Mouse (Mus musculus) liver, embryonic 11.5 days (tissue): ENCODE measurements at regions not wholly inside any gene's neighbourhood (a gene's known extent, or its start where the extent isn't known, plus 50 kb on each side); places are given as distances from the start of the nearest gene placed in this dataset.

Source experiments
- ATAC-seq: fragments of 200-750 bp; cut with Nextera tagmentation; replicated peaks from 2 replicates; pipeline ENCODE4 v1.8.0; 2017; ENCODE audit warnings: moderate number of reproducible peaks, mild to moderate bottlenecking, moderate TSS enrichment, moderate library complexity; ENCODE audit not compliant: low FRiP score
- DNase-seq: peaks from one replicate; pipeline ENCODE4 v3.0.0-alpha.2; 2017; ENCODE audit warnings: low spot score
- H3K27ac ChIP-seq: fragments of 300-500 bp; sonication (generic); 2 replicates; pipeline ENCODE4 v1.5.1; 2014; ENCODE audit warnings: mild to moderate bottlenecking, low read depth, low read length, control low read depth
- H3K27me3 ChIP-seq: fragments of 300-500 bp; sonication (generic); replicated peaks from 2 replicates; pipeline ENCODE4 v1.6.1; 2014; ENCODE audit warnings: low read length, mixed read lengths; ENCODE audit not compliant: control insufficient read depth, insufficient read depth
- H3K36me3 ChIP-seq: fragments of 300-500 bp; sonication (generic); 2 replicates; pipeline ENCODE4 v1.6.1; 2014; ENCODE audit warnings: mild to moderate bottlenecking, low read length, moderate library complexity, mixed read lengths; ENCODE audit not compliant: control insufficient read depth, insufficient read depth
- H3K4me1 ChIP-seq: fragments of 300-500 bp; sonication (generic); replicated peaks from 2 replicates; pipeline ENCODE4 v1.6.1; 2014; ENCODE audit warnings: low read length, mixed read lengths; ENCODE audit not compliant: control insufficient read depth, insufficient read depth
- H3K4me2 ChIP-seq: fragments of 300-500 bp; sonication (generic); 2 replicates; pipeline ENCODE4 v1.6.1; 2014; ENCODE audit warnings: mild to moderate bottlenecking, control low read depth, moderate library complexity
- H3K4me3 ChIP-seq: fragments of 300-500 bp; sonication (generic); 2 replicates; pipeline ENCODE4 v1.5.1; 2014; ENCODE audit warnings: low read depth, low read length, control low read depth
- H3K9ac ChIP-seq: fragments of 300-500 bp; sonication (generic); 2 replicates; pipeline ENCODE4 v1.6.1; 2014; ENCODE audit warnings: low read depth, low read length, control low read depth
- H3K9me3 ChIP-seq: fragments of 300-500 bp; sonication (generic); 2 replicates; pipeline ENCODE4 v1.6.1; 2016; ENCODE audit warnings: low read length, inconsistent platforms, mixed read lengths; ENCODE audit not compliant: control insufficient read depth
- WGBS: fragments of 180-500 bp; shearing (Covaris S2); extraction: QIAGEN DNeasy Blood & Tissue Kit; methylation state at CpG from one replicate; pipeline ENCODE4 v1.1.7; 2014; 5-methylcytosine and 5-hydroxymethylcytosine counted together

DNA sequence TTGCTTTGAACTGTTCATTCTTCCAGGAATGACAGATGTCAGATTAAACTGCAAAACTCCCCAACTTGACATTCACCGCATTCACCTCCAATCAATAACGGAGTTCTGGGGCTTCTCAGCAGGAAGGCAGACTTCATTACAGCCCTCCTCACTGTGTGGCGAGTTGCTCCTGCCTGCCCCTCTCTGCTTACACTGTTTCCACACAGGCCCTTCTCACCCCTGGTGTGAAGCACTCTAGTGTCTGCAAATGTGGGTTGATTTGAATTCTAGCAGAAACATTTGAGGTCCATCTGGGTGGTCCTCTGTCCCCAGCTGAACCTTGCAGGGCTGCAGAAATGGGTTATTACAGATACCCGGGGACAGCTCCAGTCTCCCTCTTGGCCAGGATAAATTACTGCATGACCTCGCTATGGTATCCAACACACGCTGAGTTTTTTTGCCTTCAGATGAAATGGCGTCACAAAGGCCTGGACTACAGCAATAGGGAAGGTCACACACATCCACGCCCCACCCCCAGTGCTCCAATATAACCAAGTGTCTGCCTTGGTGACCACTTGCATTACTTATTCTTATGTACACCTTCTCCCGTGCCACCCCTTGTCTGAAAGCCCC lies 145.8 kb downstream of the Rwdd3 start:
- no peak for ATAC-seq
- Histone ChIP-seq H3K9me3 (no peaks in the 10 kb centered on the region), H3K36me3 (no peaks in the 10 kb centered on the region), H3K4me1 (no peaks in the 10 kb centered on the region), H3K4me2 (no peak overlapping the region), H3K9ac (no peak overlapping the region), H3K27me3 (no peaks in the 10 kb centered on the region), H3K27ac (no peak overlapping the region), H3K4me3 (no peak overlapping the region)
- no peak for DNase-seq
- WGBS: 55% methylated on average over 9 of the region's 9 CpGs

GRCm38 (mm10) chr3:121024810-121025209 lies 146.7 kb downstream of the Rwdd3 start:
- 68% methylated on average over 8 of the region's 8 CpGs for WGBS
- no peak for DNase-seq

DNA sequence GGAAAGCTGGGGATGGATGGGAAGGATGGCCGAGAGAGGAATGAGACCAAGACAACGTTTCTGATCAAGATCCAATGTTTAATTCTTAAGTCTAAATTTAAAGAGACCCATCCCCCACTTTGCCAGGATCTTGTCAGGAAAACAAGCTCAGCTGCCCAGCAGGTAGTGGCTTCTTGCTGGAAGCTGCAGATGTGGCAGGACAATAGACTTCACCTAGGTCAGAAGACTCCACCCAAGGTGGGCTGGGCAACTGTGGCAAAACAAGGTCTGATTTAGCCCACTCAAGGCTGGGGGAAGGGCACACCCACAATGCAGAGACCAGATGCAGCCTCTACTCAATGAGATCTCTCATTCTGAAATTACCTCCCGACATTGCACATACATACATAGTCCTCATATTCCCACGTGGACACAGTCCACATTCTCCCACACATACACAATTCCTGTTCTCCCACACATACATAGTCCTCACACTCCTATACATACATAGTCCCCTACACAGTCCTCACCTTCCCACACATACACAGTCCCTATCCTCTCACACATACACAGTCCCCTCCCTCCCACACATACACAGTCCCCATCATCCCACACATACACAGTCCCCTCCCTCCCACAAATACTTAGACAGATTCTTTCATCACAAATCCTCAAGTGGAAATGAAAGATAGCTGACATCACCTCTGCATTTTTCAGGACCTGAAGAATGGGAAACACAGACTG lies 150.2 kb downstream of the Rwdd3 start:
- no peaks in the 10 kb centered on the region for H3K36me3 ChIP-seq
- 72% methylated on average over 4 of the region's 4 CpGs for WGBS

More at GRCm38 (mm10) chr3:121024810-121025209, 146.7 kb downstream of the Rwdd3 start:
- no peak overlapping the region for H3K4me3 ChIP-seq
- H3K4me1 ChIP-seq: no peaks in the 10 kb centered on the region
- H3K9me3 ChIP-seq: no peaks in the 10 kb centered on the region
- no peaks in the 10 kb centered on the region for H3K36me3 ChIP-seq
- no peak overlapping the region for H3K9ac ChIP-seq
- H3K27ac ChIP-seq: no peak overlapping the region
- H3K27me3 ChIP-seq: no peaks in the 10 kb centered on the region
- H3K4me2 ChIP-seq: no peak overlapping the region
- no peak for ATAC-seq

GRCm38 (mm10) chr3:121009223-121009622 lies 162.3 kb downstream of the Rwdd3 start:
- Histone ChIP-seq H3K4me2 (no peak overlapping the region), H3K4me1 (no peaks in the 10 kb centered on the region), H3K9me3 (no peaks in the 10 kb centered on the region), H3K27ac (no peak overlapping the region), H3K27me3 (no peaks in the 10 kb centered on the region), H3K36me3 (no peaks in the 10 kb centered on the region), H3K4me3 (no peak overlapping the region), H3K9ac (no peak overlapping the region)
- DNase-seq: no peak
- ATAC-seq: no peak
- 86% methylated on average over 6 of the region's 6 CpGs for WGBS

More for the DNA sequence above, 150.2 kb downstream of the Rwdd3 start:
- ATAC-seq (no peak), DNase-seq (no peak)
- Histone ChIP-seq H3K27me3 (no peaks in the 10 kb centered on the region), H3K4me1 (no peaks in the 10 kb centered on the region), H3K9me3 (no peaks in the 10 kb centered on the region), H3K4me3 (no peak overlapping the region), H3K9ac (no peak overlapping the region), H3K4me2 (no peak overlapping the region), H3K27ac (no peak overlapping the region)

DNA sequence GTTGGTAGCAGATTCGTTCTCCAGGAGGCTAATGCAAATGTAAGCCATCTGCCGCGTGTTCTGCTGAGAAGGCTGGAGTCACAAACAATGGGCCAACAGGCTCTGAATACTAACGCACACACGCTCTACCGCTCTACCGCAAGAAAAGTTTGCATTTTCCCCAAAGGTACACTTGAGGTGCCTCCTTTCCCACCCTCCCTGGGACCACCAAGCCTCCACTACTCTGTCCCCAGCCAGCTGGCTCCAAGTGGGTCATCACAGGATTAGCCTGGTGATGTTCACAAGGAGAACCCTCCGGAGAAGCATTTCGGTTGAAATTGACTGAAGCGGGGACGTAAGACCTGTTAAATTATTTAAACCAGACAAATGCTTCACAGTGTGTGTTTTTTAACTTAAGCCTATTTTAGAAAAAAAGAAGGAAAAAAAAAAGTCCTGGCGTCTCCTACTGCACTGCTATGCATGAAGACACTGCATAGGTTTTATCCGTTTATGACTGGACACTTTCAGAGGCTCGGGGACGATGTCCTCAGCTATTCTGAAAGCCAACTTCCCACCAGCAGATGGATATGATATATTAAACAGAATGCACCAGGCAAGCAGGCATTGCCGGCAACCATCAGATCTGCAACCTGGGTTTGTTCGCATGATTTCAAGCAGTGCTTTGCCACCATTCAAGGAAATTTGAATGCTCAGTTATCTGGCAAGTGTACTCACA lies 187.8 kb downstream of the Rwdd3 start:
- Histone ChIP-seq H3K36me3 (no peaks in the 10 kb centered on the region), H3K4me3 (no peak overlapping the region), H3K9ac (no peak overlapping the region), H3K9me3 (no peaks in the 10 kb centered on the region), H3K4me1 (no peaks in the 10 kb centered on the region), H3K27ac (no peak overlapping the region), H3K27me3 (no peaks in the 10 kb centered on the region), H3K4me2 (no peak overlapping the region)
- WGBS: 62% methylated on average over 17 of the region's 17 CpGs
- DNase-seq: no peak
- no peak for ATAC-seq

GRCm38 (mm10) chr3:120982795-120983555 lies 188.5 kb downstream of the Rwdd3 start:
- 31% methylated on average over 10 of the region's 10 CpGs for WGBS
- Histone ChIP-seq H3K4me3 (no peak overlapping the region), H3K27ac (no peak overlapping the region), H3K4me2 (no peak overlapping the region), H3K36me3 (no peaks in the 10 kb centered on the region), H3K9me3 (no peaks in the 10 kb centered on the region), H3K27me3 (no peaks in the 10 kb centered on the region), H3K4me1 (no peaks in the 10 kb centered on the region), H3K9ac (no peak overlapping the region)
- no peak for DNase-seq
- ATAC-seq: no peak

DNA sequence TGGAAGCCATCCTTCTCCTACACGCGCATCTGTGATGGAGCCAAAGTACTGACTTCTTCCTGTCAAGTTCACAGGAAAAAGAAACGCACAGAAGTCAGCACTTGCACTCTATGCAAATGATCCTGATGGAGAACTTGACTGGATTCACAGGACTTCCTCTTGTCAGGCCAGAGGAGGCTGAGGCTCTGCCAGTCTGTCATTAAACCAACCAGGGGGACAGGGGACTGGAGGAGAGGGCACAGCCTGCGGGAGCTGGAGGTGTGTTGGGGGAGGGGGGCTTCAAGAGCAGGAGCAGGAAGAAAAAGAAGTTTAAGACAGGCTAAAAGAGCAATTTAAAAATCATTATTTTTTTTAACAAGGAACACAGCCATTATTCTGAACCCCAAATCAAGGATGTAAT lies 189.3 kb downstream of the Rwdd3 start:
- no peak for ATAC-seq
- WGBS: 26% methylated on average over 4 of the region's 4 CpGs
- Histone ChIP-seq H3K27me3 (no peaks in the 10 kb centered on the region), H3K27ac (no peak overlapping the region), H3K4me3 (no peak overlapping the region), H3K4me2 (no peak overlapping the region), H3K4me1 (no peaks in the 10 kb centered on the region), H3K9me3 (no peaks in the 10 kb centered on the region), H3K36me3 (no peaks in the 10 kb centered on the region), H3K9ac (no peak overlapping the region)
- no peak for DNase-seq

DNA sequence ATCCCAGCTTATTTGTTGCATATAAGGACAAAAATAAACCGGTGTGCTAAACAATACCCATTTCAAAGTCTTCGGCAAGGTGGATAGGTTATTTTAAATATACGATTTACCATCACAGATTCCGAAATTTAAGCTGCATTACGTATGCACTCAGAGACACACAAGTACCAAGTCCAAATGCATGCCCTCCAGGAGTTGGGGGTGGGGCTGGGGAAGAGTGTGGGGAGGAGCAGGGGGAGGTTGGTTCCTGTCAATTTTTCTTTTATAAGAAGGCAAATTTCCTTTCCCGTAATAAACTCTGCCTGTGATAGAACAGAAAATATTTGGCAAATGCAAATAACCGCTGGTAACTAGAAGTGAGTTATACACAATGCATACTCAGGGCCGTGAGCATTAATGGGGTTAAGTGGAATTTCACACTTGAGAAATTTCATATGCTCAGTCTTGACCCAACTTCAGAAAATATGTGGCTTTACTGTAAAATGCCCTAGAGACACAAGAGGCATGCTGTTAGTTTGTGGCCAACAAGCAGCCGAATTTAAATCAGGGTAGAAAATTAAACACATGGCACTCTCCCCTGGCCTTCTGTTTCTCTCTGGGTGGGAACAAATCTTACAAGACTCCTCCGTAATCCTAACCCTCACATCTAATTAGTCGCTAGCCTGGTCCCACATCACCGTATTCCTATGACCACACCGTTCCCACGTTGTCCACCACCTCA lies 200.6 kb downstream of the Rwdd3 start:
- 80% methylated on average over 14 of the region's 14 CpGs for WGBS
- ATAC-seq (no peak), DNase-seq (no peak)
- H3K36me3 ChIP-seq: no peaks in the 10 kb centered on the region
- H3K27ac ChIP-seq: no peak overlapping the region
- no peaks in the 10 kb centered on the region for H3K9me3 ChIP-seq
- no peaks in the 10 kb centered on the region for H3K4me1 ChIP-seq
- no peaks in the 10 kb centered on the region for H3K27me3 ChIP-seq
- H3K4me3 ChIP-seq: no peak overlapping the region
- H3K4me2 ChIP-seq: no peak overlapping the region
- no peak overlapping the region for H3K9ac ChIP-seq
